Mouse (Mus musculus): ENCODE data around the gene Stra8.

- TF ChIP-seq POLR2A (IDR thresholded peaks at IDR 0.05; ENCODE audit: control insufficient read depth, extremely low read depth, insufficient read depth, low read length, poor library complexity): no peak
- no peak for TF ChIP-seq CTCF (IDR thresholded peaks at IDR 0.05; ENCODE audit: borderline replicate concordance, control insufficient read depth, extremely low read depth, insufficient read depth, low read length, poor library complexity)
These were observed 12.8 kb upstream of the Stra8 start for GRCm38 (mm10) chr6:34907121-34907614.

Measured in thymus, adult 2 months (tissue).